Mouse (Mus musculus): Measurements from ENCODE around the gene Erich4.

DNA sequence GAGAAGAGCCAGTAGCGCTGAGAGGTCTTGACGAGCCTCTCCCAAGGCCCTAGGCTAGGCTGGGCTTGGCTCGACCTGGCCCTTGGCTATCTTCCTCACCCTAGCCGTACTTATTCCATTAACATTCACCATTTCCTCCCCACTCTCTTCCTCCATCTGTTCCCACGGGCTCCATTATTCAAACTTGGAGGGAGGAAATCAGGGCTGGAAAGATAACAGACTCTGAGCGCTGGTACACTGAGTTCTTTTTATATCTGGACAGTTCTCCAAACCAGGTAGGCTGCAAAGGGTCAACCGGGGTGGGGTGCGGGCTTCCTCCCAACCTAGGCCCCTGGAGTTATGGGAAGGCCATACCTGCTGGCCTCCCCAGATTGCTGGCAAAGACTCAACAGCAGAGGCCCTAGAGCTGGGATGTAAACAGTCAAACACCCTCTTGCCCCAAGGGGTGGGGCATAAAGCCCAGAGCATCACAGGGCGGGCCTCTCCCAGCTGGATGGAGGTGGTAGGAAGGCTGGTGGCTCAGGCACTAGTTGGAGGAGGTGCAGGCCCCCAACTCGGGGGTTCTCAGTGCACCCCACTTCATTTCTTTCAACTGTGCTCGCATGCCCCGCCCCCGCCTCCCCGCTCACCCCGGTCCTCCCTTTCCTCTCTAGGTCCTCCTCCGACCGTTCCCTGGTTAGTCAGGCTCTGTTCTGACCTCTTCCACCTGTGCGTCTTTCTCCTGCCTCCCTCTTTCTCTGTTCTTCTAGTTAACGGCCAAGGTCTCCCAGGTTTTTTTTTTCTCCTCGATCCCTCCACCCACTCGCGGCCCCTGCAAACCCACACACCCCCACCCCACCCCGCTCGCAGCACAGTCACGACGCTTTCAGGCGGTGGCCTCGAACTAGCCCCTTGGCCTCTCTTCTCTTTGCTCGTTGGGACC, 11.1 kb upstream of the Erich4 start, which contains the start of gene B3gnt8:
- TF ChIP-seq POLR2A (IDR thresholded peaks at IDR 0.05; ENCODE audit: insufficient read length, low read depth) (no peak), POLR2AphosphoS2 (IDR thresholded peaks at IDR 0.05; ENCODE audit: insufficient read length, low read depth) (no peak), MYOG (IDR thresholded peaks at IDR 0.05; ENCODE audit: control insufficient read depth in 1 of 3, insufficient read depth in 1 of 3, insufficient read length in 2 of 3, low read depth in 2 of 3) (no peak), TCF12 (IDR thresholded peaks at IDR 0.05; ENCODE audit: insufficient read depth, poor library complexity, severe bottlenecking) (no peak), USF1 (IDR thresholded peaks at IDR 0.05; ENCODE audit: low read depth) (no peak), MYOD1 (IDR thresholded peaks at IDR 0.05; ENCODE audit: control insufficient read depth in 1 of 3, insufficient read length in 2 of 3, low read depth in 2 of 3) (no peak), TCF3 (IDR thresholded peaks at IDR 0.05; ENCODE audit: insufficient read length, low read depth) (no peak), E2F4 (IDR thresholded peaks at IDR 0.05; ENCODE audit: insufficient read depth) (no peak)

Data from myocyte (in vitro differentiated cells).